Mouse (Mus musculus) ES-E14 (cell line): ENCODE results near the gene Thap12. TPM values are rescaled to one million over a fixed set of nuclear protein-coding genes. Genes with fewer than 3 reads are reported as not detected.

ENCODE experiments used
- DNase-seq: peaks from one replicate; pipeline ENCODE4 v3.0.0-alpha.2; 2013; ENCODE audit warnings: low read depth, low spot score
- H3K27ac ChIP-seq: 2 replicates; pipeline ENCODE4 v1.5.1; 2012; ENCODE audit warnings: low read depth, mild to moderate bottlenecking, low read length, moderate library complexity, mixed read lengths; ENCODE audit not compliant: poor library complexity, insufficient read depth, severe bottlenecking
- H3K36me3 ChIP-seq: 2 replicates; pipeline ENCODE4 v1.6.1; 2012; ENCODE audit warnings: mild to moderate bottlenecking, low read length, moderate library complexity, mixed read lengths; ENCODE audit not compliant: control insufficient read depth, poor library complexity, insufficient read depth, severe bottlenecking
- H3K4me1 ChIP-seq, 2 experiments: fragments of 150-350 bp in 1 of 2; sonication (generic) in 1 of 2; 2 replicates each; pipeline ENCODE4 v1.6.1; 2012; ENCODE audit warnings: low read length in 2 of 2, mild to moderate bottlenecking in 1 of 2, mixed read lengths in 1 of 2; ENCODE audit not compliant: control insufficient read depth in 2 of 2, insufficient read depth in 2 of 2, poor library complexity in 1 of 2
- H3K4me3 ChIP-seq, 2 experiments: fragments of 150-350 bp in 1 of 2; sonication (generic) in 1 of 2; 2 replicates each; pipeline ENCODE4 v1.5.1; 2012; ENCODE audit warnings: low read length in 2 of 2, low read depth in 1 of 2, mild to moderate bottlenecking in 1 of 2, mixed read lengths in 1 of 2; ENCODE audit not compliant: insufficient read depth in 1 of 2, poor library complexity in 1 of 2, severe bottlenecking in 1 of 2
- H3K9ac ChIP-seq: 2 replicates; pipeline ENCODE4 v1.6.1; 2012; ENCODE audit warnings: low read depth, mild to moderate bottlenecking, low read length, mixed read lengths; ENCODE audit not compliant: poor library complexity, insufficient read depth, severe bottlenecking
- H3K9me3 ChIP-seq: fragments of 150-350 bp; sonication (generic); 2 replicates; pipeline ENCODE4 v1.6.1; 2012; ENCODE audit warnings: low read depth, mild to moderate bottlenecking, low read length; ENCODE audit not compliant: control insufficient read depth, insufficient read depth
- CHD2 ChIP-seq: IDR thresholded peaks from 2 replicates; pipeline ENCODE4 v1.6.1; 2014; ENCODE audit warnings: mild to moderate bottlenecking, low read depth, low read length, inconsistent platforms
- HCFC1 ChIP-seq: IDR thresholded peaks from 2 replicates; pipeline ENCODE4 v1.6.1; 2012; ENCODE audit warnings: low read length, inconsistent platforms, borderline replicate concordance; ENCODE audit not compliant: insufficient read depth
- MAFK ChIP-seq: IDR thresholded peaks from 2 replicates; pipeline ENCODE4 v1.6.1; 2014; ENCODE audit warnings: mild to moderate bottlenecking, low read depth, low read length, inconsistent platforms; ENCODE audit not compliant: insufficient read depth
- ZC3H11A ChIP-seq: IDR thresholded peaks from 2 replicates; pipeline ENCODE4 v1.6.1; 2012; ENCODE audit warnings: low read depth, mild to moderate bottlenecking, inconsistent platforms, low read length, borderline replicate concordance
- ZNF384 ChIP-seq: IDR thresholded peaks from 2 replicates; pipeline ENCODE4 v1.6.1; 2012; ENCODE audit warnings: low read depth, low read length, inconsistent platforms
- in situ Hi-C, 2 experiments: fragments of 600-800 bp; cut with MboI; formaldehyde crosslinking; loops; one replicate each; pipeline ENCODE4 v1.15.1; 2025; ENCODE audit warnings: low sequenced_read_pairs in 2 of 2, inconsistent platforms in 1 of 2; ENCODE audit not compliant: unreplicated experiment in 2 of 2
- total RNA-seq: library from RNA; depleted of rRNA; stranded (reverse); fragments of 300-350 nt; gene quantifications from 2 replicates; pipeline ENCODE4 v1.2.3, GENCODE M21; 2012

Gene Thap12
- total RNA-seq, 1 experiment, result 29.9 TPM

- DNase-seq, result no peak
- TF ChIP-seq MAFK (no peak), ZC3H11A (no peak), ZNF384 (no peak), HCFC1 (no peak), CHD2 (no peak)
- Histone ChIP-seq H3K4me1 (peaks cover 2% of the 10 kb centered on the region in 2 experiments; a peak in 2 of 4 replicates), H3K27ac (no peak overlapping the region), H3K9me3 (no peaks in the 10 kb centered on the region), H3K36me3 (no peaks in the 10 kb centered on the region; the same call in 1 of the 2 replicates), H3K9ac (peak overlapping the region; percentile 93; the same call in 1 of the 2 replicates), H3K4me3 (peak overlapping the region; percentile 76 to 84)
- in situ Hi-C loops, result no loop called here
Observed at GRCm38 (mm10) chr7:98701771-98702170, 1.1 kb upstream of the Thap12 start.

DNA sequence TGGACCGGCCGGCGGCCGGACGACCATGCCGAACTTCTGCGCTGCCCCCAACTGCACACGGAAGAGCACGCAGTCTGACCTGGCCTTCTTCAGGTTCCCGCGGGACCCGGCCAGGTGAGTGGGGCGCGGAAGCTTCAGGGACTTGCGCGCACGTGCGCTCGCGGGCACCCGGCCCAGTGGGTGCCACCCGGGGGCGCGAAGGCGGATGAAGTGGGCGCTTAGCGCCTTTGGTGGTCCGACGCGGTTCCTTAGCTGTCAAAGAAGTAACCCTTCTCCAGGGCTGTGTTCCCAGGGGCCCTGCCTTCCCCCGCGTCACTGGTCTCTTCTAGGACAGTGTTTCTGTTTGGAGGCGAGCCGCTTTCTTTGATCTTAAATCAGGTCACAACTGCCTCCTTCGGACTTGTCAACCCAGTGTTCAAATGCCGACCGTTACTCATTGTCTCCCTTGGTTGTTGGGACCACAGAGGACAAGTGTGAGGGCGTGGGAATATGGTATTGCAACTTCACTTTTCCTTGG lies 520 bp downstream of the Thap12 start:
- TF ChIP-seq CHD2 (no peak), ZNF384 (no peak), HCFC1 (peak; percentile 13; the same call in 1 of the 2 replicates), MAFK (no peak), ZC3H11A (no peak)
- Histone ChIP-seq H3K36me3 (no peaks in the 10 kb centered on the region; the same call in 1 of the 2 replicates), H3K9ac (peak overlapping the region; percentile 90), H3K27ac (no peak overlapping the region), H3K9me3 (no peaks in the 10 kb centered on the region), H3K4me1 (peaks cover 2% of the 10 kb centered on the region in 2 experiments; a peak in 2 of 4 replicates), H3K4me3 (peak overlapping the region; percentile 76 to 91)
- in situ Hi-C loops, result no loop called here
- DNase-seq, result no peak

DNA sequence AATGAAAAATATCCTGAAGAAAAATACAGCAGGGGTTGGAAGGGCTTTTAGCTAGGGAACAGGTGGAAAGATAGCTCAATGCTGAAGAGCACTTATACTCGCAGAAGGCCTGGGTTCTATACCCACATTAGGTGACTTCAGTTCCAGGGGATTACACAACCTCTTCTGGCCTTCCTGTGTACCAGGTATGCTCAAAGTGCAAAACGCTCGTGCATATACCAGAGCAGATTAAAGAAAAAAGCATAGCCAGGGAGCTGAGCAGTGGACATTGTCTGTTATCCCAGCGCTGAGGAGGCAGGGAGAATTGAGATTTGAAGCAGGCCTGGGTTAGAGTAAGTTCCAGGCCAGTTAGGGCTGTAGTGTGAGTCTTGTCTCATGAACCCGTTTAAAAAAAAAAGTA lies 1.4 kb downstream of the Thap12 start:
- H3K9ac ChIP-seq, result peak overlapping the region; percentile 60; the same call in 1 of the 2 replicates
- H3K4me1 ChIP-seq, result peaks cover 2% of the 10 kb centered on the region in 2 experiments; a peak in 2 of 4 replicates
- in situ Hi-C loops, result no loop called here
- no peaks in the 10 kb centered on the region for H3K9me3 ChIP-seq
- TF ChIP-seq ZNF384, result no peak
- no peak for TF ChIP-seq HCFC1
- no peak for TF ChIP-seq ZC3H11A
- no peak for TF ChIP-seq CHD2
- no peak for TF ChIP-seq MAFK
- no peak overlapping the region for H3K27ac ChIP-seq
- no peaks in the 10 kb centered on the region; the same call in 1 of the 2 replicates for H3K36me3 ChIP-seq
- H3K4me3 ChIP-seq, result peak overlapping the region; percentile 76 to 91; a peak in 3 of 4 replicates
- no peak for DNase-seq

- no peak for DNase-seq
- in situ Hi-C loops, result no loop called here
- Histone ChIP-seq H3K9ac (no peak overlapping the region), H3K27ac (no peak overlapping the region), H3K4me3 (no peak overlapping the region), H3K36me3 (peaks cover 28% of the 10 kb centered on the region), H3K9me3 (no peaks in the 10 kb centered on the region), H3K4me1 (no peaks in the 10 kb centered on the region)
- TF ChIP-seq HCFC1, result no peak
- no peak for TF ChIP-seq MAFK
- no peak for TF ChIP-seq ZC3H11A
- TF ChIP-seq CHD2, result no peak
- no peak for TF ChIP-seq ZNF384
Observed at GRCm38 (mm10) chr7:98713661-98714060, 10.8 kb downstream of the Thap12 start.

DNA sequence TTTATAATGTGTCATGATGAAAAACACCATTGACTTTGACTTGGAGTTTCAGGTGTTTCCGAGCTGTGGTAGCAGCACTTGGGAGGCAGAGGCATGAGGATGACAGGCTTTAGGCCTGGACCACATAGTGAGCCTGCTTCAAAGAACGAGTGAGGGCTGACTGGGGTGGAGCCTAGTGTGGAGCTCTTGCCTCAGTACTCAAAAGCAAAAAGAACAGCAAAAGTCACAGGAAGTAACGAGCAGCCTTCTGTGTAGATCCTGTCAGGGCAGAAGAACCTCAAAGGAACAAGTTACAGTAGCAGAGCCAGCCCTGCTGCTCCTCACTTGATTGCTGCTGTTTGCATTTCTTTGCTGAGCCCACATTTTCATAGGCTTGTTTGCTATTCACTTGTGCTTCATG lies 14.5 kb downstream of the Thap12 start:
- H3K4me3 ChIP-seq, result no peak overlapping the region
- H3K4me1 ChIP-seq, result no peaks in the 10 kb centered on the region
- H3K36me3 ChIP-seq, result peaks cover 24% of the 10 kb centered on the region
- in situ Hi-C loops, result no loop called here
- no peak overlapping the region for H3K9ac ChIP-seq
- DNase-seq, result no peak
- no peaks in the 10 kb centered on the region for H3K9me3 ChIP-seq
- TF ChIP-seq CHD2 (no peak), ZNF384 (no peak), MAFK (no peak), ZC3H11A (no peak), HCFC1 (no peak)
- H3K27ac ChIP-seq, result no peak overlapping the region
